Mouse (Mus musculus) bone marrow macrophage, adult 2 months (primary cell): ENCODE results near the gene Slc8a3. TPM values are rescaled to one million over a fixed set of nuclear protein-coding genes. Genes with fewer than 3 reads are reported as not detected.

ENCODE experiments used
- H3K27ac ChIP-seq: 2 replicates; pipeline ENCODE4 v1.5.1; 2012; ENCODE audit warnings: low read depth, low read length; ENCODE audit not compliant: insufficient read depth
- H3K4me1 ChIP-seq: 2 replicates; pipeline ENCODE4 v1.6.1; 2012; ENCODE audit warnings: low read length; ENCODE audit not compliant: control insufficient read depth, insufficient read depth
- H3K4me3 ChIP-seq: 2 replicates; pipeline ENCODE4 v1.5.1; 2012; ENCODE audit warnings: mild to moderate bottlenecking, low read length, moderate library complexity; ENCODE audit not compliant: insufficient read depth
- CTCF ChIP-seq: IDR thresholded peaks from 2 replicates; pipeline ENCODE4 v1.5.1; 2012; ENCODE audit warnings: low read depth, mild to moderate bottlenecking, low read length, moderate library complexity
- POLR2A ChIP-seq: IDR thresholded peaks from 2 replicates; pipeline ENCODE4 v1.6.1; 2012; ENCODE audit warnings: mild to moderate bottlenecking, low read depth, low read length, borderline replicate concordance
- polyA plus RNA-seq: library from polyadenylated mRNA; stranded (reverse); fragments of >200 nt; gene quantifications from 2 replicates; pipeline ENCODE4 v1.2.4, GENCODE M21; 2012; ENCODE audit not compliant: missing spikeins, insufficient read depth, insufficient read length

The Slc8a3 gene
- polyA plus RNA-seq, 1 experiment = not detected

- Histone ChIP-seq H3K4me1 (no peaks in the 10 kb centered on the region), H3K27ac (no peak overlapping the region), H3K4me3 (no peak overlapping the region)
- TF ChIP-seq POLR2A (no peak), CTCF (no peak)
Observed at GRCm38 (mm10) chr12:81167142-81167541, 165.8 kb downstream of the Slc8a3 start.

- H3K4me1 ChIP-seq = no peaks in the 10 kb centered on the region
- TF ChIP-seq CTCF = no peak
- no peak overlapping the region for H3K4me3 ChIP-seq
- no peak overlapping the region for H3K27ac ChIP-seq
Observed at GRCm38 (mm10) chr12:81166615-81167014, 166.4 kb downstream of the Slc8a3 start.

GRCm38 (mm10) chr12:81166092-81166491 is 166.9 kb downstream of the Slc8a3 start:
- H3K4me1 ChIP-seq = no peaks in the 10 kb centered on the region
- H3K27ac ChIP-seq = no peak overlapping the region
- TF ChIP-seq POLR2A (no peak), CTCF (no peak)
- H3K4me3 ChIP-seq = no peak overlapping the region

- no peak for TF ChIP-seq CTCF
- no peak for TF ChIP-seq POLR2A
- H3K4me3 ChIP-seq = no peak overlapping the region
- H3K27ac ChIP-seq = no peak overlapping the region
- H3K4me1 ChIP-seq = no peaks in the 10 kb centered on the region
Observed at GRCm38 (mm10) chr12:81163566-81163965, 169.4 kb downstream of the Slc8a3 start.

GRCm38 (mm10) chr12:81163131-81163530 is 169.8 kb downstream of the Slc8a3 start:
- Histone ChIP-seq H3K4me3 (no peak overlapping the region), H3K27ac (no peak overlapping the region), H3K4me1 (no peaks in the 10 kb centered on the region)
- TF ChIP-seq POLR2A = no peak
- no peak for TF ChIP-seq CTCF

- no peak overlapping the region for H3K27ac ChIP-seq
Observed at GRCm38 (mm10) chr12:81161282-81161681, 171.7 kb downstream of the Slc8a3 start.

GRCm38 (mm10) chr12:81160831-81161230 is 172.1 kb downstream of the Slc8a3 start:
- H3K4me3 ChIP-seq = no peak overlapping the region
- no peak overlapping the region for H3K27ac ChIP-seq
- TF ChIP-seq POLR2A (no peak), CTCF (no peak)
- no peaks in the 10 kb centered on the region for H3K4me1 ChIP-seq

More at GRCm38 (mm10) chr12:81161282-81161681, 171.7 kb downstream of the Slc8a3 start:
- TF ChIP-seq POLR2A (no peak), CTCF (no peak)
- H3K4me1 ChIP-seq = no peaks in the 10 kb centered on the region
- no peak overlapping the region for H3K4me3 ChIP-seq

- H3K27ac ChIP-seq = no peak overlapping the region
- no peak overlapping the region for H3K4me3 ChIP-seq
- no peaks in the 10 kb centered on the region for H3K4me1 ChIP-seq
- no peak for TF ChIP-seq POLR2A
- TF ChIP-seq CTCF = no peak
Observed at GRCm38 (mm10) chr12:81160425-81160824, 172.6 kb downstream of the Slc8a3 start.

GRCm38 (mm10) chr12:81159947-81160346 is 173.0 kb downstream of the Slc8a3 start:
- Histone ChIP-seq H3K4me3 (no peak overlapping the region), H3K27ac (no peak overlapping the region), H3K4me1 (no peaks in the 10 kb centered on the region)
- no peak for TF ChIP-seq CTCF
- no peak for TF ChIP-seq POLR2A

GRCm38 (mm10) chr12:81156841-81157240 is 176.1 kb downstream of the Slc8a3 start:
- TF ChIP-seq POLR2A = no peak
- TF ChIP-seq CTCF = no peak
- Histone ChIP-seq H3K27ac (no peak overlapping the region), H3K4me3 (no peak overlapping the region), H3K4me1 (no peaks in the 10 kb centered on the region)

- Histone ChIP-seq H3K4me1 (no peaks in the 10 kb centered on the region), H3K4me3 (no peak overlapping the region), H3K27ac (no peak overlapping the region)
- TF ChIP-seq POLR2A = no peak
- no peak for TF ChIP-seq CTCF
Observed at GRCm38 (mm10) chr12:81155675-81156074, 177.3 kb downstream of the Slc8a3 start.
